Mouse (Mus musculus): Measurements from ENCODE around the gene Shb.
A peak's percentile ranks its signal among the peaks of the same experiment; 100 is the strongest.

Gene Shb

DNA sequence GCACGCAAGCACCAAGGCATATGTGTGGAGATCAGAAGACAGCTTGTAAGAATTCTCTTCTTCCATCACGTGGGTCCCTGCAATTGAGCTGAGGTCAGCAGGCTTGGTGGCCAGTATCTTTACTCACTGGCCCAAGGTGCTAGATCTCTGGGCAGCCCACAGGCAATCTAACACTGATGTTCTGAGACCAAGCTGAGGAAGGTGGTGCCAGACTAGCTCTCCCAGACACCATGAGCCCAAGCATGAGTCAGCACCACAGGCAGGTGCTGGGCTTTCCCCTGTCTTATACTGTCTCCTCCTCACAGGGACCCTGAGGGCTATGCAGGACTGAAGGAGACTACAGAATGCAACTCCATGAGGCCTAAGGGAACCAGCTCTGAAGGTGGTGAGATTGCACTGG, 74.7 kb downstream of the Shb start:
- no peak for DNase-seq (ENCODE audit: low spot score in 2 of 2)

DNA sequence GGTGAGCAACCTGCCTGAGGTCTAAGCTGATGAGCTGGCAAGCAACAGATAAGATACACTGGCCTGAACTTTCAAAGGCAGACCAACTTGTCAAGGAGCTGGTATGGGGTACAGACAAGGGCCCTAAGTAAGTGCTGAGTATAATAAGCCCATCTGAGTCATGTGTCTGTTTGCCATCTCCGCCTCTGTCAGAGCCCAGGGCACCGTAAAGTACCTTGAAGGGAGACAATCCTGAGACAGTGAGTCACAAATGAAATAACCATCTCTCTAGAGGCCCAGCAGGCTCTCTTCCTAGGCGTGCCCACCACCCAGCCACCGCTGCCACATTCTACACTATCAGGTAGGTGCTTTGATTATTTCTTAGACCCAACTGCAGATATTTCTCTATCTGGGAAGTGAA, 77.3 kb downstream of the Shb start:
- no peak for DNase-seq (ENCODE audit: low spot score in 2 of 2)

DNA sequence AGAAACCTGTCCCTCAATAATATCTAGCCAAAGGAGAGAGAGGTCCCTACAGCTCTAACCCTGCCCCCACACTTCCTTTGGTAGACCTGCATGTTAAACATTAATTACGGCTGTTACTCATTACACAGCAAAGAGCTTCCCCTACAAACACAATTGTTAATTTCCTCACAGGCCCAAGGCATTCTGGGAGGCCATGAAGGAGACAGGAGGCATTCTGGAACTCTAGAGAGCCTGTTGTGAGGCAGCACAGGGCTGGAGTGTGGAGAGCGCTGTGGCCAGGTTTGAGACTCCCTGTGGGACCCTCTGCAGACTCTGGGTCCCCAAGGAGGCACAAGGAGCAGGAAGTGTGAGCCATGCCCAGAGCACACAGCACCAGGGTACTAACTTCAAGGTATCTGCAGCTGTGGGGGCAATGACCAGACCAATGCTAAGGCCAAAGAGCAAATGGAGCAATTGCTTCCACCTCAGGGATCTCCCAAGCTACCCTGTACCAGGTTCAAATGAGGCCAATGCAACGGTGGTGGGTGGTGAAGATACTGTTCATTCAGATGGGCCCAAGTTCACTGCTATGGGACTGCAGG, 78.9 kb downstream of the Shb start:
- no peak for DNase-seq (ENCODE audit: low spot score in 2 of 2)

DNA sequence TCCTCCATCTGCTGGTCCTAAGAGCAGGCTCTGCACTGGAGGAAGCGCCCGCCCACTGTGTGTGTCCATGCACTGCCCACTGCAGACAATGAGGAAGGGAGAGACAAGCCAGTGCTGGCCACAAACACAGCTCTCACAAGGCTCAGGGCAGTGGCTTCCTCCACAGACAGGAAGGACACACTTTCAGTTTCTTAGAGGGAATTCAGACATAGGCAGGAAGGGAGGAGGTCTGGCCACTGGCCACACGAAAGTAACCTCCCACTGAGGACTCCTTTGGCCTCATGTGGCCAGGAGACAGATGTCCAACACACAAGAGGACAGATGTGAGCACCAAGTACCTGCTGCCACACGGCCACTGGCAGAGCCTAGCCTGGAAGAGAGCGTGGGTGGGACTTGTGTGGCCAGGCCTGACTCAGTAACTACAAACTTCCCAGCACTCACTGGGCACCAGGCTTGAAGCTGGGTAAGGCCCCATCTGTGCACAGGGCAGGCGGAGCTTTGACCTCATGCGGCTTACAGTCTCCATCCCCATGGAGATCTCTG, 79.6 kb downstream of the Shb start:
- DNase-seq (ENCODE audit: low spot score in 2 of 2), result peak in 1 of 2 experiments; percentile 42

DNA sequence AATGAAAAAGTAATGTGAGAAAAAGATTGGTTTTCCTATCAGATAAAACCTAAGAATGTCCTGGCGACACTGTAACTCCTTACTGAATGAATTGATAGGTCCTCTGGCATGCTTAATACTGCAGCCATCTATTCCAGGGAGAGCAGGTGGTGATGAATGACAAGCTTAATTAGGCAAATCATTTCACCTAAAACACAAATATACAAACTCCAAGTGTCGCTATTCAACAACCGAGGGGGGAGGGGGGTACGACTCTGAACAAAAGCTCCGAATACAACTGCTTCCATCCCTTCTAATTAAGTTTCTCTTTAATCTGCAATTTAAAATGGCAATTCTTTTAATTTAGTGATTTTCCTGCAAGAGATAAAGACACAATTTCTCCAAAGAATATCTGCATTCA, 83.3 kb downstream of the Shb start:
- no peak for DNase-seq (ENCODE audit: low spot score in 2 of 2)

DNA sequence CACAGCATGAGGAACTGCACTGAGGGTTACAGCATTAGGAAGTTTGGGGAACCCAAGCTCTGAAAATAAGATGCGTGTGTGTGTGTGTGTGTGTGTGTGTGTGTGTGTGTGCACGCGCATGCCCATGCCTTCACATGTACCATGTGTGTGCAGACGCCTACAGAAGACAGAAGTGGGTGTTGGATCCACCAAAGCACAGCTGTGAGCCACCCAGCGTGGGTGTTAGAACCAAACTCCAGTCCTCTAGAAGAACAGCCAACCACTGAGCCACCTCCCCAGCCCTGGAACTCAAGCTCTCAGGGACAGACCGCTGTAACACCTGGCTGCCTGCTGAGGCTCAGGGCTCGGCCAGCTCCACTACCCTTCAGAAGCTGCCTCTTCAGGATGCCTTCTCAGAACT, 83.8 kb downstream of the Shb start:
- DNase-seq (ENCODE audit: low spot score in 2 of 2), result no peak

DNA sequence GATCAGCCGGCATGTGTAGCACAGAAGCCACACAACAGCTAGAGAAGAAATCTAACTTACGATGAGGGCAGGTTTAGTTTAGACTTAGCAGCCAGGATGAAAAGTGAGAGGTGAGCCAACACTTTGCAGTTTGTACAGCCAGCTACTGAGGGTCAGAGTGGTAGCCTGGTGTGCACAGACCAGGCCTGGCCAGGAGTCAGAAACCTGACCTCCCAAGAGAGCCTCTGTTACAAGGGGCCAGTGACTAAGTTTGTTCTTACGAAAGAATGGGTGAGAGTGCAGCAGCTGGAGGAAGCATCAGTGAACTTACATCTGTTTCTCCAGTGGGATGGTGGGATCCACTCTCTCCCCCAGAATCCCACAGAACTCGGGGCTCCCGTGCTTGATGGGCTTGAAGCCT, 85.1 kb downstream of the Shb start:
- DNase-seq (ENCODE audit: low spot score in 2 of 2), result no peak

DNA sequence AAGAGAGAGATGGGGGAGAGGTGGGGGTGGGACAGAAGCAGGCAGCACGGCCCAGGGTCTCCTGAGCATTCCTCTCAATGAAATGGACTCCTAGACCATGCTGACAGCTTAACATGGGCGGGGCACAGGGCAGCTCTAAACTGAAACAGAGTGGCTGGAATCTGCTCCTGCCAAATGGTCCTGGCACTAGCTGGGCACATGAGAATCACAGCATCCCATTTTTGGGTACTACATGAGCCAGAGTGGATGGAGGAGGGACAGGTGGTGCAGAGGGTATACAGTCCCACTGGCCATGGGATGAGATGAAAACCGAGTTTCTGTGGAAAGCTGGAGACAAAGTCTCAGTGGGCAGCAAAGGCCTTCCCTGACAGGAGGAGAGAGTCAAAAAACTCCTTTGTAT, 87.0 kb downstream of the Shb start:
- DNase-seq (ENCODE audit: low spot score in 2 of 2), result no peak

DNA sequence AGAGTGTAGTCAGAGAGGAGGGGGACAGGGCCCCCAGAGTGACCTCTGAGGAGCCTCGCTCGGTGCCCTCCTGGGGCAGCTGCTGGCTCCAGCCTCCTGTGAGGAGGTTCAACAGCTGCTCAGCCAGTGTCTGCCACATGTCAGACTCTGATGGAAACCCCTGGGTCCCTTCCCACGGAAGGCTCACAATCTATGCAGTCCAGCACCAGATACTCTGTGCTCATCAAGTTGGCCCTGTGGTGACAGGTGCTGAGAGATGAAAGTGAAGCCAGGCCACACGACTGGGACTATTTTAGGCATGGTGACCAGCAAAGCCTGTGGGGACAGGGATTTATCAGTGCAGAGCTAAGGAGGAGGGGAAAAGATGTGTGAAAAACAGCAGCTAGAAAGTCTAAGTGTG, 87.5 kb downstream of the Shb start:
- no peak for DNase-seq (ENCODE audit: low spot score in 2 of 2)

DNA sequence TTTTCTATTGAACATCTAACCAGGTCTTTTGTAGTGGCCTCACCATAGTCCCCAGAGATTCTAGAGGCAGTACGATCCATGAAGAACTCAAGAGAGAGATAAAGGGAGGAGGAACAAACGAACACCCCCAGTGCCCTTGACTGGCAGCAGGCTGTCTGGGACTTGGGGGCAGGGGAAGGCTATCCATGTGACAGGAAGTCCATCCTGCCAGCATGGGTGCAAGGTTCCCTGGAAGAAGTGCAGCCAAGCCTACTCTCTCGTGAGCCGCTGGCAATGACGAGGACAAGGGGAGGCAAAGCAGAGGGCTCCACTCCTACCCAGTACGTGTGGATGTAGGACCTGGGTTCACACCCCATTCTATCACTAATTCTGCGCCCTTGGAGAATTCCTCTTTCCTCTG, 88.6 kb downstream of the Shb start:
- DNase-seq (ENCODE audit: low spot score in 2 of 2), result no peak

DNA sequence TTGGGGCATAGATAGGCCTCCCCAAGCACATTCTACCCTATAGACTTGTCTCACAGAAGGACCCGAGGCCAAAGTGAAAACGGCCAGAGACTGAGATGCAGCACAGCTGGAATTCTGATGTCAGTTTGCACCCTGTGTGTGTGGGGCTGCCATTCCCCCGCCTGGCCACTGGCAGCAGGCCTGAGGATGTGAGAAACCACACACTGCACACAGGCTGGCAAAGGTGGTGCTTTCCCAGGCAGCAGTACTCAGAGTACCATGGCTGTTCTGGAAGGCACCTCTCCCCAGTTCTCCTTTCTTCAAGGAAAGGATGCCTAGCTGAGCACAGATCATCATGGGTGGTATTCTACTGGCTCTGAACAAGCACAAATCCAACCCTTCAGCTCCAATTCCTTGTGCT, 90.0 kb downstream of the Shb start:
- DNase-seq (ENCODE audit: low spot score in 2 of 2), result no peak

DNA sequence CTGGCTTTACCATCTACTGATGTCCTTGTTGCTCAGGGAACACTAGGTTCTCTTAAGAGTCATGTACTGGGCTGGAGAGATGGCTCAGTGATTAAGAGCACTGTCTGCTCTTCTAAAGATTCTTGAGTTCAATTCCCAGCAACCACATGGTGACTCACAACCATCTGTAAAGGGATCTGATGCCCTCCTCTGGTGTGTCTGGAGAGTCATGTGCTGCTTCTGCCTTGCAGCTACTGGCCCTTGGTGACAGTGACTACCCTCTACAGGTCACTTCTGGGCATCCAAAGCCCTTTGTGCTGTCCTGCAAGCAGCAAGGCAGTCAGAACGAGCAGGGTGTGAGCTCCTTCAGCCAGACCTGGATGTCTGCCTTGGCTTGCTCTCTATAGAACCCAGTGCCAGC, 90.5 kb downstream of the Shb start:
- DNase-seq (ENCODE audit: low spot score in 2 of 2), result no peak

DNA sequence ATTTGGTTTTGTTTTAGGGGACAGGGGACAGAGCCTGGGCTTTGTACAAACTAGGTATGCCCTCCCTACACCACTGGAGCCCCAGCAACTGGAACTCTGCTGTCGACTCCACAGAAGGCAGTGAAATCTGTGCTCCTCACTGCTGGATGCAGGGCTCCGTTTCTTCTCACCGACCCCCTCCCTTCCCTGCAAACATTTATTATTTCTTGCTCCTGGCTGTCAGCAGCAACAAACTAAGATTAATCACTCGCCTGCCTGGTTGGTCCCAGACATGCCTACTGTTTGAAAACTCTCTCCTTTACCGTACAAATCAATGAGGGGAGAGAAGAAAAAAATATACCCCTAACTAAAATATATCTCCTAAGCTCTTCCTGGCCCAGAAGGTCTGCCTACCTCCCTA, 93.0 kb downstream of the Shb start:
- no peak for DNase-seq (ENCODE audit: low spot score in 2 of 2)

DNA sequence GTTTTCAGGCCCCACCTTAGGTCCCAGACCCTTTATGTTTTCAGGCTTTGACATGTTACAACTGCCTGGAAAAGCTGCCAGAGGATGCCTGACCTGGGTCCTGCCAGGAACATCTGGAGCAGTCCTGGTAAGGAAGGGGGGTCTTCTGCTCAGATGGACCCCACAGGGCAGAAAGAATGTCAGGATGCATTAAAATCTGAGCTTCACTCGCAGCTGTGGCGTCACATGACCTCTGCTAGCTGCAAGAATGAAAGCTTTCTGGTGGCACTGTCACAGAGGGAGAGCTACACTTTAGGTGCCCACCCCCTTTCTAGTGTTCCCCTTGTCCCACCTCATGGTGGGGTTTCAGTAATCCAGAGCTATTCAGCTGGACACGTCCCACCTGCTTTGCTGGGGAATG, 95.3 kb downstream of the Shb start:
- DNase-seq (ENCODE audit: low spot score in 2 of 2), result no peak

DNA sequence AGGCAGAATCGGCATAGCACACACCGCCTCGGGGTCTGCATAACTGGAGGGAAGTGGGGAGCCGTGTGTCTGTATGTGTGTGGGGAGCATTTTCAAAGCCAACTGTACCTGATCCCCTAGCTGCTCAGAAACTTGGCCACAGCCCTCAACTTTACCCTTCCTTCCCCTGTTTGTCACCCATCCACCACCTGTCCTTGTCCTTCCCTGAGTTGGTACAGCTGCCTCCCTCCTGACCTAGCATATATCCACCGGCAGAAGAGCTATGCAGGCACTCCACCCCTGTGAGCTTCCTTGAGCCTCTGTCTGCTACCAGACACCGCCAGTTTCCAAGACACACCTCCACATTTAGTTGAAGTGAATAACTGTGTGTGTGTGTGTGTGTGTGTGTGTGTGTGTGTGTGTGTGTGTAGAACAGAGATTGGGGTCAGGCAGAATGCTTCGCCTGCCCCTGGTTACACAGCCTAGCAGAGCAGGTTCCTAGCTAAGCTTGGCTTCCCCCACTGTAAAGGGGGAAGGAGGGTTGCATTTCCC, 95.8 kb downstream of the Shb start:
- DNase-seq (ENCODE audit: low spot score in 2 of 2), result no peak

DNA sequence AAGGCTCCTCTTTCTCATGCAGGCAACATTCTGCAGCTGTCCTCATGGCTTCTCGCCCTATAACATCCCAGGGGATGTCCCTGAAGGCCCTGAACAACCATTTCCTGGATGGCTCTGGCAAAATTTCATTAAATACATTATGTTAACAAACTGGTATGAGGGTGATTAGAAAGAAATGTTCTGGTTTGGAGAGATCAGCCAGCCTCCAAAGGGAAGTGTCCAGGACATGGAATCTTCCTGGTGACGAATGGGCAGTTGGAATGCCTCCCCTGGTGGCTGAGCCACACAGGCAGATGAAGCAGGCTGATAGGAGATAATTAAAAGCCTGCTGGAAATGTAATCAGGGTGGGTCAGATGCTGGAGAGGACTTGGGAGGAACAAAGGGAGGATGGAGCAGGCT, 96.4 kb downstream of the Shb start:
- DNase-seq (ENCODE audit: low spot score in 2 of 2), result no peak

DNA sequence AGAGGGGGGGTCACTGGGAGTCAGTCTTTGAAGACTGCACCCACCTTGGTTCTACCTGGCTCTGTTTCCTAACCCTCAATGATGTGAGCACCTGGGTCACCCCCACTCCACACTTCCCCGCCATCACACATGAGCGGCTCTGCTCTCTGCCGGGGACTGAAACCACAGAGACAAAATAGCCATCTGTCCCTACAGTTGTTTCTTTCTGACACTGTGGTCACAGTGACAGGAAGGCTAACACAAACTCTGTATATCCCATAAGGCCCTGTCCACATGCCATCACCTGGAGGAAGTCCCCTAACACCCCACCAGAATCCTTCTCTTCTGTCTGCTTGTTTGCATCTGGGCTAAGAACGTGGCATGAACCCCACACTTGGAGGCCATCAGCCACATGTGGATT, 97.6 kb downstream of the Shb start:
- no peak for DNase-seq (ENCODE audit: low spot score in 2 of 2)

DNA sequence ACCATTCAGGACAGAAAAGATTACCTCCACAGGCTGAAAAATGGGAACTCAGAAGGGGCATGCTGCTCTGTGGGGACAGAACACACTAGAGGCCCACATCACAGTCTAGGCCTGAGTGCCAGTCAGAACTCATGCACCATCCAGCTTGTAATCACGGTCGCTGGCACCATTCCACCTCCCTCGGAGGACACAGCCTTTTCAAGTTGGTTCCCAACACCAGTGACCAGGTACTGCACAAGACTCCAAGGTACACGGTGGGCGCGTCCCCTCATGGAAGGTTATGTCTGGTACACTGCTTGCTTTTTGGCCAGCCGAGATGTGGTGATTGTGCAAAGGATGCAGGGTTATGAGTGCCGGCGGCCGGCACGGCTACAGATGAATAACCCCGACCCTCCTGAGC, 98.2 kb downstream of the Shb start:
- no peak for DNase-seq (ENCODE audit: low spot score in 2 of 2)

DNA sequence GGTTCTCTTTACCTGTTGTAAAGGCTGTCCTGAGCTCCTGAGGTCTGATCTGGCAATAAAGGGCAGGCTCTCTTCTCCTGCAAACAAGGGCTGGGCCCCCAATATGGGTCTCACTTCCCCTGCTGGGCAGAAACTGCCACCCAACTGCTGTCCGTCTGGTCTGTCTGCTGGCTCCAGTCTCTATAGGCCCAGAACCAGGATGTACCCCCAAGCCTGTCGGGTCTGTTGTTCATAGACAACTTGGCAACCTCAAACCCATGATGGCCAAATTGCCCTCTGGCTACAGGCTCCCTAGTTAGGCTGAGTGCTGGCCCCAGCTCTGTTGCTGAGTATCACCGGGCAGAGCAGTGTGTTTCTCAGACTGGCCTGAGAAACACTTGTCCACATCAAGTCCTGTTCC, 100.5 kb downstream of the Shb start:
- DNase-seq (ENCODE audit: low spot score in 2 of 2), result no peak

DNA sequence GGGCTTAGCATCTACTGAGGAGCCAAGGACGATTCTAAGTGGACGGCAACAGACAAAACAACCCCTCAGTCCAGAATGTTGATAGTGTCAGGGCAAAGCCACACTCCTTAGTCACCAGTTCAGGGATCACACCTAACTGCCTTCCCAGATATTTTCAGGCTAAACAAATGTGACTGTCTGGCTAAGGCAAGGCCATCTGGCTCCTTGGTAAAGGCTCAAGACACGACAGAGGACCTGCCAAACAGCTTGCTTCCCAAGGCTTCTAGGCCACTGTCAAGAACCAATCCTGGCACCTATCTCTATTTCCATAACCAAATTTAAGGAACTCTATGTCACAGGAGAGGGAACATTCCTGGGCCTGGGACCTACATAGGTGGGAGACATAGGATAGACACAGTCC, 101.0 kb downstream of the Shb start:
- DNase-seq (ENCODE audit: low spot score in 2 of 2), result no peak

DNA sequence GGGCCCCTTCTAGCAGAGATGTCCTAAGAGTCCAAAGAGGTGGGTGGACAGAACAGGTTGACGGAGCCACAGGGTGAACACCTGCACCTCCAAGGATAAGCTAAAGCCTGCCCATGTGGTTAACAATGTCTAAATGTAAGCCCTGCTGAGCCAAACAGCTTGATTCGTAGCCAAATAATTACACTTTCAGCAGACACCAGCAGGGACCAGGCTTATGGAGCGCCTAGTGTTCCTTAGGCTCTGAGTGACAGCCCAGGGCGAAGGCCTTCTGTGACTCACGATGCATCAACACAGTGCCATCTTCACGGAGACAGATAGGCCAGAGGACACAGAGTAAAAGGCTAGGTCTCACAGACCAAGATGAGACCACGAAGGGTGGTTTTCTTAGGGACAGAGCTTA, 102.8 kb downstream of the Shb start:
- no peak for DNase-seq (ENCODE audit: low spot score in 2 of 2)

DNA sequence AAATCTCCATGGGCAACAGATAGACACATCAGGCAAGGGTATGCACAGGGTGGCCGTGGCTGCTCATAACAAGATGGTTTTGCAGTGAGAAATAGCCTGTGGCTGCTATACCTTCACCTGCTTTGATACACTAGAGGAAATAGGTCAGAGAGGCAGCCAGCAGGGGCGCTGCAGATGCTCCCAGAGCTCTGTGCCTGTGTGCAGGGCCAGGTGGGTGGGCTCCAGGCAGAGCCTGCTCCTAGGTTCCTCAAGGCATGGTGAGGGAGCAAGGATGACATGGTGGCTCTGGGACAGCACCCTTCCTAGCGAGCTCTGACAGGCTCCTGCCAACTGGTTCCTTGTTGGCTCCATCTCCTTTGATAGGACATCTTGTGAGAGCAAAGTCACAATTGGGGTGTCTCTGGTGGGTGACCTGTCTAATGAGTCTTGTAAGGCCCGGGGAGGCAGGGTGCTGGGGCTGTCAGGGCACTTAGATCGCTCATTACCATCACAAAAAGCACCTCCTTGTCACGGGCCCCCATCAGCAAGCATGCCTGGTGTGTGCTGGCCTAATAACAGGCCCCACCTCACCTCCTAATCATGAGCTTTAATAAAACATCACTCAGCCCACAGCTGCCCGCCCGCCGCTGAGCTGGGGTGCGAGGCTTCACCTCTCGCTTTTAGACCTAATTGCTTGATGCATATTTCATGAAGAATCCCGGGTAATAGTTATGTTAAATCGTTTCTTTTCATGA, 105.4 kb downstream of the Shb start:
- DNase-seq (ENCODE audit: low spot score in 2 of 2), result no peak

DNA sequence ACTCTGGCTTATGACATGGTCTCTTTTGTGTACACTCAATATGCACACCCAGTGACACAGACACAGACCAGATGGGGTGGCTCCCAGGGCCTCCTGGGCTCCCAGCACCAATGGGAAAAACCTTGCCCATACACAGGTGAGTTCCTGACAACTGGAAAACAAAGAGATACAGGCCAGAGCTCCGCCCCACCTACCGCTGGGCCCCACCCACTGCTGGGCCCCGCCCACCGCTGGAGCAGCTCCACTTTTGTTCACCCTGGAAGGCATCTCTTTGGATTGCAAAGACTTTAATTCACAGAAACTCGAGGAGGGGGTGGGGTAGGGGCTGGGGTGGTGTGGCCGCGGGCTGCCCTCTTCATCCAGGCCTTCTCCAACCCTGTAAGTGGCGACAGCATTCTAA, 108.9 kb downstream of the Shb start:
- DNase-seq (ENCODE audit: low spot score in 2 of 2), result no peak

DNA sequence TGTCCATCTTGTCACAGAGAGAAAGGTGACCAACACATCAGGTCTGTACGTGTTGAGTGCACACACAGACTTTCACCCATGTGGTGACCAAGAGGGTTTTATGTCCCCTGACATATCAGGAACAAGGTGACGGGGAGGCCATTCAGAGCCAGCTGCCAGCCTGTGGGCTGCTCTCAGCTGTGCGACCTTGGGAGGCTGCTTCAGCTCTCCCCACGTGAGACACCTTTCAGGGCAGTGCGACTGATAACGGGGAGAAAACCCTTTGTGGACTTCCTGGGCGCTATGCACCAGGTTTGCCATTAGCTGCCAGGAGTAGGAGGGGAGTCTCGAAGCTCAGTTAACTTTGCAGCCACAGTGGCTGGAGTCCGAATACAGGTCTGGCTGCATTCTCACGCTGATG, 109.6 kb downstream of the Shb start:
- DNase-seq (ENCODE audit: low spot score in 2 of 2), result no peak

Data from left cerebral cortex, adult 9 months (tissue).